Comparison of ENCODE assay signal across 8 mouse cellular contexts in genomic region chr11:75620136-75620780, GRCm38 (mm10). TPM values are rescaled to one million over a fixed set of nuclear protein-coding genes. Genes with fewer than 3 reads are reported as not detected.
DNase-seq lines count a peak whose midpoint lies in the region; ATAC-seq and TF ChIP-seq lines count a peak whose summit lies in the region.

No protein-coding gene starts in this region.

- H3K9ac ChIP-seq in hindbrain, postnatal 0 days (replicated peaks; ENCODE audit: low read length): no peak overlapping the region
- H3K9ac ChIP-seq in hindbrain, embryonic 12.5 days: no peak overlapping the region
- H3K9ac ChIP-seq in lung, embryonic 16.5 days (ENCODE audit: low read length): no peak overlapping the region
- no peak overlapping the region for H3K9ac ChIP-seq in kidney, embryonic 15.5 days

- H3K36me3 ChIP-seq in hindbrain, postnatal 0 days (ENCODE audit: insufficient read depth, low read length): peaks cover 43% of the 10 kb centered on the region
- H3K36me3 ChIP-seq in hindbrain, embryonic 12.5 days: peaks cover 60% of the 10 kb centered on the region
- H3K36me3 ChIP-seq in lung, embryonic 16.5 days (ENCODE audit: control insufficient read depth, insufficient read depth, low read length): peaks cover 19% of the 10 kb centered on the region
- peaks cover 84% of the 10 kb centered on the region for H3K36me3 ChIP-seq in kidney, embryonic 15.5 days

- peak; percentile 5 for DNase-seq in hindbrain, postnatal 0 days (ENCODE audit: low spot score)
- DNase-seq in adrenal gland, adult 2 months: peak; percentile 90
- DNase-seq in frontal cortex, postnatal 36 days (ENCODE audit: low spot score in 2 of 2): peak; percentile 36 to 59
- no peak for DNase-seq in c-Kit-positive CD71-positive TER-119-positive erythroid progenitor cells, embryonic 14.5 days (ENCODE audit: low spot score)
- no peak for DNase-seq in embryo, embryonic 10.5 days (ENCODE audit: low spot score)

- 85% methylated on average over 12 of the region's 12 CpGs for WGBS in hindbrain, postnatal 0 days
- 92% methylated on average over 12 of the region's 12 CpGs for WGBS in hindbrain, embryonic 12.5 days
- 50% methylated on average over 12 of the region's 12 CpGs for WGBS in lung, embryonic 16.5 days
- WGBS in kidney, embryonic 15.5 days: 93% methylated on average over 12 of the region's 12 CpGs

- no peak for ATAC-seq in hindbrain, postnatal 0 days
- no peak for ATAC-seq in hindbrain, embryonic 12.5 days (ENCODE audit: low FRiP score)
- peak; percentile 66 for ATAC-seq in lung, embryonic 16.5 days (ENCODE audit: low read depth)
- no peak for ATAC-seq in kidney, embryonic 15.5 days (replicated peaks; ENCODE audit: low FRiP score)

- TF ChIP-seq CTCF in hindbrain, postnatal 0 days (IDR thresholded peaks at IDR 0.05; ENCODE audit: low read depth): no peak

- no peak overlapping the region for H3K4me3 ChIP-seq in hindbrain, postnatal 0 days (ENCODE audit: low read length)
- no peak overlapping the region for H3K4me3 ChIP-seq in hindbrain, embryonic 12.5 days
- H3K4me3 ChIP-seq in lung, embryonic 16.5 days (ENCODE audit: low read length): no peak overlapping the region
- H3K4me3 ChIP-seq in kidney, embryonic 15.5 days (replicated peaks): no peak overlapping the region

- H3K9me3 ChIP-seq in hindbrain, postnatal 0 days (ENCODE audit: low read length): no peaks in the 10 kb centered on the region
- no peaks in the 10 kb centered on the region for H3K9me3 ChIP-seq in hindbrain, embryonic 12.5 days (replicated peaks)
- no peaks in the 10 kb centered on the region for H3K9me3 ChIP-seq in lung, embryonic 16.5 days (ENCODE audit: control insufficient read depth, low read length)
- no peaks in the 10 kb centered on the region for H3K9me3 ChIP-seq in kidney, embryonic 15.5 days (replicated peaks)

- H3K4me1 ChIP-seq in hindbrain, postnatal 0 days (ENCODE audit: insufficient read depth, low read length): no peaks in the 10 kb centered on the region
- H3K4me1 ChIP-seq in hindbrain, embryonic 12.5 days: no peaks in the 10 kb centered on the region
- 0 out of 2 replicates have a peak, but pooled peaks cover 2% of the 10 kb centered on the region for H3K4me1 ChIP-seq in lung, embryonic 16.5 days (replicated peaks; ENCODE audit: control insufficient read depth, insufficient read depth, low read length)
- peaks cover 13% of the 10 kb centered on the region for H3K4me1 ChIP-seq in kidney, embryonic 15.5 days

- H3K27me3 ChIP-seq in hindbrain, postnatal 0 days (ENCODE audit: insufficient read depth, low read length): no peaks in the 10 kb centered on the region
- H3K27me3 ChIP-seq in hindbrain, embryonic 12.5 days: no peaks in the 10 kb centered on the region
- H3K27me3 ChIP-seq in lung, embryonic 16.5 days (ENCODE audit: control insufficient read depth, insufficient read depth, low read depth, low read length): no peaks in the 10 kb centered on the region
- H3K27me3 ChIP-seq in kidney, embryonic 15.5 days: no peaks in the 10 kb centered on the region

- 0 out of 2 replicates have a peak overlapping the region, but pooled peaks have one; percentile 41 for H3K27ac ChIP-seq in hindbrain, postnatal 0 days
- H3K27ac ChIP-seq in hindbrain, embryonic 12.5 days: no peak overlapping the region
- H3K27ac ChIP-seq in lung, embryonic 16.5 days (ENCODE audit: low read length): peak overlapping the region; percentile 72
- H3K27ac ChIP-seq in kidney, embryonic 15.5 days: no peak overlapping the region

- no peak overlapping the region for H3K4me2 ChIP-seq in hindbrain, postnatal 0 days (ENCODE audit: low read depth, low read length)
- H3K4me2 ChIP-seq in hindbrain, embryonic 12.5 days (replicated peaks): no peak overlapping the region
- no peak overlapping the region for H3K4me2 ChIP-seq in lung, embryonic 16.5 days (ENCODE audit: low read depth, low read length)
- H3K4me2 ChIP-seq in kidney, embryonic 15.5 days: no peak overlapping the region

RNA-seq across cellular contexts. Expression of gene Inpp5k, which starts 10.5 kb away (rescaled TPM):
- 52.1 and 53.2 TPM in 2 replicates for total RNA-seq in hindbrain, postnatal 0 days (2014; rRNA removed)
- 38.8 and 43.9 TPM in 2 replicates for polyA plus RNA-seq in hindbrain, postnatal 0 days (2015; fragmentation: Nextera tagmentation; extraction: Ambion mirVana)
- polyA plus RNA-seq in hindbrain, embryonic 12.5 days (2016; fragmentation: Nextera tagmentation; extraction: Ambion mirVana): 28.7 and 30.3 TPM in 2 replicates
- 10 to 100 TPM; 32.9 to 42.3 TPM for total RNA-seq in adrenal gland, adult 2 months (2021)
- 38.0 and 50.0 TPM in 2 replicates for polyA plus RNA-seq in adrenal gland, adult 2 months (2012; rRNA removed)
- 33.8 and 35.4 TPM in 2 replicates for polyA plus RNA-seq in lung, embryonic 16.5 days (2015; fragmentation: Nextera tagmentation; extraction: Ambion mirVana)
- polyA plus RNA-seq in kidney, embryonic 15.5 days (2015; fragmentation: Nextera tagmentation; extraction: Ambion mirVana): 26.6 and 28.7 TPM in 2 replicates

RNA-seq across cellular contexts. Expression of gene Myo1c, which starts 30.0 kb away (rescaled TPM):
- 20.5 and 22.4 TPM in 2 replicates for total RNA-seq in hindbrain, postnatal 0 days (2014; rRNA removed)
- 9.3 and 9.5 TPM in 2 replicates for polyA plus RNA-seq in hindbrain, postnatal 0 days (2015; fragmentation: Nextera tagmentation; extraction: Ambion mirVana)
- 18.7 and 19.3 TPM in 2 replicates for polyA plus RNA-seq in hindbrain, embryonic 12.5 days (2016; fragmentation: Nextera tagmentation; extraction: Ambion mirVana)
- total RNA-seq in adrenal gland, adult 2 months (2021): 100 to 1,000 TPM; 136 to 174 TPM
- 74.7 and 101 TPM in 2 replicates for polyA plus RNA-seq in adrenal gland, adult 2 months (2012; rRNA removed)
- polyA plus RNA-seq in lung, embryonic 16.5 days (2015; fragmentation: Nextera tagmentation; extraction: Ambion mirVana): 93.0 and 96.5 TPM in 2 replicates
- polyA plus RNA-seq in kidney, embryonic 15.5 days (2015; fragmentation: Nextera tagmentation; extraction: Ambion mirVana): 59.8 and 67.6 TPM in 2 replicates

RNA-seq across cellular contexts. Expression of gene Pitpna, which starts 32.4 kb away (rescaled TPM):
- 90.7 and 91.4 TPM in 2 replicates for total RNA-seq in hindbrain, postnatal 0 days (2014; rRNA removed)
- polyA plus RNA-seq in hindbrain, postnatal 0 days (2015; fragmentation: Nextera tagmentation; extraction: Ambion mirVana): 95.9 and 109 TPM in 2 replicates
- 116 and 125 TPM in 2 replicates for polyA plus RNA-seq in hindbrain, embryonic 12.5 days (2016; fragmentation: Nextera tagmentation; extraction: Ambion mirVana)
- total RNA-seq in adrenal gland, adult 2 months (2021): 100 to 1,000 TPM; 185 to 186 TPM
- polyA plus RNA-seq in adrenal gland, adult 2 months (2012; rRNA removed): 42.6 and 97.6 TPM in 2 replicates
- 63.7 and 63.8 TPM in 2 replicates for polyA plus RNA-seq in lung, embryonic 16.5 days (2015; fragmentation: Nextera tagmentation; extraction: Ambion mirVana)
- 77.6 and 83.5 TPM in 2 replicates for polyA plus RNA-seq in kidney, embryonic 15.5 days (2015; fragmentation: Nextera tagmentation; extraction: Ambion mirVana)

RNA-seq across cellular contexts. Expression of gene Crk, which starts 58.8 kb away (rescaled TPM):
- 83.3 and 111 TPM in 2 replicates for total RNA-seq in hindbrain, postnatal 0 days (2014; rRNA removed)
- 82.3 and 82.5 TPM in 2 replicates for polyA plus RNA-seq in hindbrain, postnatal 0 days (2015; fragmentation: Nextera tagmentation; extraction: Ambion mirVana)
- polyA plus RNA-seq in hindbrain, embryonic 12.5 days (2016; fragmentation: Nextera tagmentation; extraction: Ambion mirVana): 136 and 138 TPM in 2 replicates
- total RNA-seq in adrenal gland, adult 2 months (2021): 100 to 1,000 TPM; 105 to 110 TPM
- polyA plus RNA-seq in adrenal gland, adult 2 months (2012; rRNA removed): 201 and 233 TPM in 2 replicates
- polyA plus RNA-seq in lung, embryonic 16.5 days (2015; fragmentation: Nextera tagmentation; extraction: Ambion mirVana): 108 and 112 TPM in 2 replicates
- polyA plus RNA-seq in kidney, embryonic 15.5 days (2015; fragmentation: Nextera tagmentation; extraction: Ambion mirVana): 119 and 131 TPM in 2 replicates

Comparison
In these comparisons a context has a peak if more than half of its experiments do, and no peak if none do; other contexts are left out.
1. H3K27ac ChIP-seq: peak in hindbrain, postnatal 0 days (single experiment) and lung, embryonic 16.5 days (single experiment); none in hindbrain, embryonic 12.5 days (single experiment) and kidney, embryonic 15.5 days (single experiment).
2. DNase-seq: peak in hindbrain, postnatal 0 days (single experiment), adrenal gland, adult 2 months (single experiment) and frontal cortex, postnatal 36 days (2 of 2); none in c-Kit-positive CD71-positive TER-119-positive erythroid progenitor cells, embryonic 14.5 days (single experiment) and embryo, embryonic 10.5 days (single experiment).